Mouse (Mus musculus) lung, embryonic 14.5 days (tissue): Measurements from ENCODE around the gene BC052040. TPM values are rescaled to one million over a fixed set of nuclear protein-coding genes. Genes with fewer than 3 reads are reported as not detected.

ENCODE experiments used
- ATAC-seq: fragments of 200-750 bp; cut with Nextera tagmentation; 2 replicates; pipeline ENCODE4 v1.8.0; 2017; ENCODE audit warnings: mild to moderate bottlenecking, moderate TSS enrichment, moderate library complexity; ENCODE audit not compliant: insufficient read depth
- DNase-seq: peaks from one replicate; pipeline ENCODE4 v3.0.0-alpha.2; 2015
- H3K27ac ChIP-seq: fragments of 300-500 bp; sonication (generic); 2 replicates; pipeline ENCODE4 v1.5.1; 2014; ENCODE audit warnings: low read depth, mild to moderate bottlenecking, moderate library complexity
- H3K27me3 ChIP-seq: fragments of 300-500 bp; sonication (generic); 2 replicates; pipeline ENCODE4 v1.6.1; 2014; ENCODE audit warnings: low read length, control low read depth; ENCODE audit not compliant: insufficient read depth
- H3K36me3 ChIP-seq: fragments of 300-500 bp; sonication (generic); 2 replicates; pipeline ENCODE4 v1.6.1; 2014; ENCODE audit warnings: control low read depth; ENCODE audit not compliant: insufficient read depth
- H3K4me1 ChIP-seq: fragments of 300-500 bp; sonication (generic); 2 replicates; pipeline ENCODE4 v1.6.1; 2014; ENCODE audit warnings: antibody characterized with exemption, control low read depth; ENCODE audit not compliant: insufficient read depth
- H3K4me2 ChIP-seq: fragments of 300-500 bp; sonication (generic); 2 replicates; pipeline ENCODE4 v1.6.1; 2014; ENCODE audit warnings: mild to moderate bottlenecking
- H3K4me3 ChIP-seq: fragments of 300-500 bp; sonication (generic); 2 replicates; pipeline ENCODE4 v1.5.1; 2014; ENCODE audit warnings: low read depth, low read length
- H3K9ac ChIP-seq: fragments of 300-500 bp; sonication (generic); 2 replicates; pipeline ENCODE4 v1.6.1; 2014
- H3K9me3 ChIP-seq: fragments of 300-500 bp; sonication (generic); 2 replicates; pipeline ENCODE4 v1.6.1; 2016; ENCODE audit warnings: low read depth, low read length, control low read depth
- CTCF ChIP-seq: IDR thresholded peaks from 2 replicates; pipeline ENCODE4 v1.5.1; 2016; ENCODE audit warnings: antibody characterized with exemption, low read depth
- WGBS: fragments of 180-500 bp; shearing (Covaris S2); extraction: QIAGEN DNeasy Blood & Tissue Kit; methylation state at CpG from one replicate; pipeline ENCODE4 v1.1.7; 2014; 5-methylcytosine and 5-hydroxymethylcytosine counted together
- polyA plus RNA-seq: library from polyadenylated mRNA; unstranded; fragments of >200 nt; fragmentation: Nextera tagmentation; extraction: Ambion mirVana; gene quantifications from 2 replicates; pipeline ENCODE4 v1.2.1, GENCODE M21; 2014

BC052040 gene
- polyA plus RNA-seq, 1 experiment from 2014 or later = 11.7 TPM

- 75% methylated on average over 3 of the region's 3 CpGs for WGBS
- Histone ChIP-seq H3K4me3 (no peak overlapping the region), H3K27ac (no peak overlapping the region), H3K36me3 (no peaks in the 10 kb centered on the region), H3K9ac (no peak overlapping the region), H3K4me2 (no peak overlapping the region), H3K4me1 (no peaks in the 10 kb centered on the region), H3K9me3 (no peaks in the 10 kb centered on the region), H3K27me3 (no peaks in the 10 kb centered on the region)
- ATAC-seq (no peak), DNase-seq (peak; percentile 18)
- TF ChIP-seq CTCF = no peak
These were observed 29.6 kb upstream of the BC052040 start for GRCm38 (mm10) chr2:115551901-115552300.

DNA sequence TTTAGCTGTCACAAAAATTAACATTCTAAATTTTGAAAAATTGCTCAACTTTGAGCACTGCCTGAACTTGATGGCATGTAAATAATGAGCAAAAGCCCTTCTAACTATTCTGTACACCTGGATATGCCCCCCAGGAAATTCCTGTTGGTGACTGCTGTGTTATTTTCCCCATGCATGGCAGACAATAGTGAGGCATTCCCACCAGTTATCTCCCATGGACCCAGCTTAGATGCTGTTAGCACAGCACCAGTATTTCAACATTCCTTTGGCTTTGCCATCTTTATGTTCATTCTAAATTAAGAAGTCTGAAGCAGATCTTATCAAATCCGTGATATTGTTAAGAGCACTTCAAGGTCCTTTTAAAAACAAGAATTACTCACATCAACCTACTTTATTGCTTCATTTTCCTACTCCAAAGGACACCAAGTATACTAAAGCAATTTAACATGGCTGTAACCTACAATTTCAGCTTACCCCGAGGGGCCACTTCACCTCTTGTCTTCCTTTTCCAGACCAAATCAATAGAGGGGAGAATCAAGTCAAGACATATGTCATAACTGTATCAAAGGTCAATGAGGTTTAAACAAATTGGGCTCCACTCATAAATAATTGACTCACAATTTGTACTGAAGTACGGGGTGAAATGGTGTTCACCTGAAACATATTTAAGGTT is 19.2 kb upstream of the BC052040 start:
- Histone ChIP-seq H3K4me1 (no peaks in the 10 kb centered on the region), H3K27me3 (no peaks in the 10 kb centered on the region), H3K9me3 (no peaks in the 10 kb centered on the region), H3K4me2 (no peak overlapping the region), H3K36me3 (no peaks in the 10 kb centered on the region), H3K27ac (no peak overlapping the region), H3K4me3 (no peak overlapping the region), H3K9ac (no peak overlapping the region)
- 55% methylated on average over 3 of the region's 3 CpGs for whole genome bisulfite sequencing
- TF ChIP-seq CTCF = no peak
- no peak for ATAC-seq
- no peak for DNase-seq

- no peaks in the 10 kb centered on the region for H3K36me3 ChIP-seq
- no peak for DNase-seq
- no peaks in the 10 kb centered on the region for H3K9me3 ChIP-seq
- H3K27ac ChIP-seq = no peak overlapping the region
- no peak overlapping the region for H3K9ac ChIP-seq
- H3K4me1 ChIP-seq = no peaks in the 10 kb centered on the region
- no peak for ATAC-seq
- no peak overlapping the region for H3K4me3 ChIP-seq
- no peak for TF ChIP-seq CTCF
- WGBS = 79% methylated on average over 6 of the region's 6 CpGs
- H3K27me3 ChIP-seq = no peaks in the 10 kb centered on the region
- no peak overlapping the region for H3K4me2 ChIP-seq
These were observed 18.0 kb upstream of the BC052040 start for GRCm38 (mm10) chr2:115563436-115564093.

GRCm38 (mm10) chr2:115571996-115572395 is 9.5 kb upstream of the BC052040 start:
- WGBS = 94% methylated on average over 1 of the region's 1 CpGs
- H3K4me1 ChIP-seq = no peaks in the 10 kb centered on the region
- no peak overlapping the region for H3K27ac ChIP-seq
- DNase-seq (no peak), ATAC-seq (no peak)
- no peak for TF ChIP-seq CTCF
- no peaks in the 10 kb centered on the region for H3K36me3 ChIP-seq
- no peaks in the 10 kb centered on the region for H3K27me3 ChIP-seq
- H3K4me3 ChIP-seq = no peak overlapping the region
- no peak overlapping the region for H3K9ac ChIP-seq
- H3K9me3 ChIP-seq = no peaks in the 10 kb centered on the region
- H3K4me2 ChIP-seq = no peak overlapping the region

DNA sequence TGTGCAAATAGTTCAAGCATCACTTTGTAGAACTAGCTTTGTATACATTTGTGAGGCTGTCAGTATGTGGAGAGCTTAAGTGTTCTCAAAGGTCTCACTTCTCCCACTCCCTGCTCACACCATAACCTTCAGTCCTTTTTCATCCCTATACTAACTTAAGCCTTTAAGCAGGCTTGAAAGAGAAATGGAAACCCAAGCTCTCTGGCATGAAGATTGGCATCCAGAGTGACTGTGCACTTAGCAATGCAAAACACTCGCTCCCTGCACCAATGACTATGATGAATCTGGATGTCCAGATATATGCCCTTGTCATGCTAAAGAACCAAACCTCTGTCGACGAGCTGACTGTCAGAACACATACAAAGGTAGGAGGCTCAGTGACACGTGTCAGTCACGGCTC is 6.7 kb upstream of the BC052040 start:
- Histone ChIP-seq H3K4me3 (no peak overlapping the region), H3K4me2 (no peak overlapping the region), H3K9ac (no peak overlapping the region), H3K4me1 (no peaks in the 10 kb centered on the region), H3K27me3 (no peaks in the 10 kb centered on the region), H3K9me3 (no peaks in the 10 kb centered on the region), H3K36me3 (no peaks in the 10 kb centered on the region), H3K27ac (no peak overlapping the region)
- TF ChIP-seq CTCF = no peak
- DNase-seq (no peak), ATAC-seq (no peak)
- 55% methylated on average over 5 of the region's 5 CpGs for WGBS

DNA sequence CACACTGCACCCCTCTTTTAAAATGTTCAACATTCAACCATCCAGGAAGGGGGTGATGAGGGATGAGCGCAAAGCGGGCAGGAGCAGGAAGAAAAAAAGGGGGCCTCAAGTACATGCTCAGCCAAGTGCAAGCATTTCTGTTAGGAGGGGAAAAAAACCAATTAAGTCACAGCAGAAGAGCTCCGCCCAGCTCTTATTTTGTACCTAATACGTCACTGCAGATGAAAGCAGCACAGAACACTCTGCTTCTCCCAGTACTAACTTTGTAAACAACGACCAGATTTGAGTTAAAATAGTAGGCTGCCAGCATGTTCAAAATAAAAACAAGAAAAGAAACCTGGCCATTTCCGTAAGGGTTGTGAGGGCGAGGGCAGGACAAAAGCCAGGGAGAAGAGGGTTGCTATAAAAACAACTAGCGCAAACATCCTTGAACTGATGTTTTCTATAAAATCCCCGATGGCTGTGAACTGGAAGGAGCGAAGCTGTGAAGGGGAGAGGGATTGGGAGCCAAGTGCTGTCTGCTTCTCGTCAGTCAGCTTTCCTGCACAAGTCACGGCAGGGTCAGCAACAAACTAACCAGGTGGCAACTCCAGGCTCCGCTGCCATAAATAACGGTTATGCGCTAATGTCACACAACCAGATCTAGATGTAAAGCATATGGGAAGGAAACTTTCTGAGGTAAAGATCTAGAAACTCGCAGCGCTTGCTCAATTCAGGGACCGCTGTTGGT is 2.2 kb upstream of the BC052040 start:
- Histone ChIP-seq H3K9ac (0 out of 2 replicates have a peak overlapping the region, but pooled peaks have one; percentile 20), H3K9me3 (no peaks in the 10 kb centered on the region), H3K36me3 (no peaks in the 10 kb centered on the region), H3K27me3 (no peaks in the 10 kb centered on the region), H3K27ac (no peak overlapping the region), H3K4me2 (peak overlapping the region; percentile 59), H3K4me1 (peaks cover 10% of the 10 kb centered on the region; the same call in 1 of the 2 replicates), H3K4me3 (peak overlapping the region; percentile 22)
- 32% methylated on average over 18 of the region's 18 CpGs for WGBS
- ATAC-seq = no peak
- DNase-seq = peak; percentile 56
- no peak for TF ChIP-seq CTCF

GRCm38 (mm10) chr2:115579976-115580375 is 1.5 kb upstream of the BC052040 start:
- DNase-seq = no peak
- no peak overlapping the region for H3K4me3 ChIP-seq
- no peaks in the 10 kb centered on the region for H3K9me3 ChIP-seq
- peaks cover 10% of the 10 kb centered on the region; the same call in 1 of the 2 replicates for H3K4me1 ChIP-seq
- no peak for ATAC-seq
- H3K27ac ChIP-seq = no peak overlapping the region
- 67% methylated on average over 6 of the region's 6 CpGs for WGBS
- no peak overlapping the region for H3K9ac ChIP-seq
- H3K4me2 ChIP-seq = peak overlapping the region; percentile 59
- TF ChIP-seq CTCF = no peak
- H3K36me3 ChIP-seq = no peaks in the 10 kb centered on the region
- H3K27me3 ChIP-seq = no peaks in the 10 kb centered on the region
